In genomic region chr4:132093136-132093535, GRCm38 (mm10) we compare ENCODE assay signal across 26 mouse cellular contexts. TPM values are rescaled to one million over a fixed set of nuclear protein-coding genes. Genes with fewer than 3 reads are reported as not detected.
DNase-seq lines count a peak whose midpoint lies in the region; ATAC-seq and TF ChIP-seq lines count a peak whose summit lies in the region.
"Had no signal": no experiment of that assay in that cellular context is flagged by ENCODE, and none has a peak within 500 bp of the region (broad histone marks: within the 10 kb centered on the region; RNA-seq: fewer than 3 reads in every experiment).

No protein-coding gene starts in this region.

- H3K27me3 ChIP-seq in liver, postnatal 0 days (ENCODE audit: insufficient read depth, low read length): no peaks in the 10 kb centered on the region
- H3K27me3 ChIP-seq in liver, embryonic 11.5 days (replicated peaks; ENCODE audit: control insufficient read depth, insufficient read depth, low read length): no peaks in the 10 kb centered on the region
- H3K27me3 ChIP-seq in intestine, embryonic 15.5 days (replicated peaks): no peaks in the 10 kb centered on the region
- H3K27me3 ChIP-seq: heart, embryonic 15.5 days; hindbrain, embryonic 15.5 days; lung, embryonic 15.5 days; neural tube, embryonic 13.5 days had no signal

- H3K36me3 ChIP-seq in liver, postnatal 0 days (replicated peaks; ENCODE audit: insufficient read depth, low read length): no peaks in the 10 kb centered on the region
- H3K36me3 ChIP-seq in liver, embryonic 11.5 days (ENCODE audit: control insufficient read depth, insufficient read depth, low read length): no peaks in the 10 kb centered on the region
- no peaks in the 10 kb centered on the region for H3K36me3 ChIP-seq in intestine, embryonic 15.5 days
- H3K36me3 ChIP-seq: embryonic facial prominence, embryonic 10.5 days; heart, embryonic 15.5 days; hindbrain, embryonic 15.5 days; liver, embryonic 12.5 days; lung, embryonic 15.5 days; neural tube, embryonic 13.5 days had no signal

- no peak overlapping the region for H3K9ac ChIP-seq in liver, postnatal 0 days (replicated peaks)
- no peak overlapping the region for H3K9ac ChIP-seq in liver, embryonic 11.5 days (ENCODE audit: low read depth, low read length)
- H3K9ac ChIP-seq in intestine, embryonic 15.5 days: no peak overlapping the region
- H3K9ac ChIP-seq: heart, embryonic 15.5 days; hindbrain, embryonic 15.5 days; liver, embryonic 12.5 days; lung, embryonic 15.5 days; neural tube, embryonic 13.5 days had no signal

- no peak for TF ChIP-seq EP300 in liver, postnatal 0 days (IDR thresholded peaks at IDR 0.05; ENCODE audit: low read depth)

- H3K27ac ChIP-seq in liver, postnatal 0 days (ENCODE audit: low read depth): no peak overlapping the region
- no peak overlapping the region for H3K27ac ChIP-seq in liver, embryonic 11.5 days (ENCODE audit: low read depth, low read length)
- peak overlapping the region; percentile 30; the same call in 1 of the 2 replicates for H3K27ac ChIP-seq in intestine, embryonic 15.5 days
- H3K27ac ChIP-seq: embryonic facial prominence, embryonic 10.5 days; heart, embryonic 15.5 days; hindbrain, embryonic 15.5 days; liver, embryonic 12.5 days; lung, embryonic 15.5 days; neural tube, embryonic 13.5 days had no signal

- H3K9me3 ChIP-seq in liver, postnatal 0 days (ENCODE audit: low read length): no peaks in the 10 kb centered on the region
- H3K9me3 ChIP-seq in liver, embryonic 11.5 days (ENCODE audit: control insufficient read depth, low read length): no peaks in the 10 kb centered on the region
- H3K9me3 ChIP-seq in intestine, embryonic 15.5 days: no peaks in the 10 kb centered on the region
- H3K9me3 ChIP-seq: embryonic facial prominence, embryonic 10.5 days; heart, embryonic 15.5 days; hindbrain, embryonic 15.5 days; liver, embryonic 12.5 days; lung, embryonic 15.5 days; neural tube, embryonic 13.5 days had no signal

- peaks cover 8% of the 10 kb centered on the region; the same call in 1 of the 2 replicates for H3K4me1 ChIP-seq in liver, postnatal 0 days (ENCODE audit: insufficient read depth)
- H3K4me1 ChIP-seq in liver, embryonic 11.5 days (replicated peaks; ENCODE audit: control insufficient read depth, insufficient read depth, low read length): no peaks in the 10 kb centered on the region
- peaks cover 15% of the 10 kb centered on the region for H3K4me1 ChIP-seq in intestine, embryonic 15.5 days (replicated peaks)
- H3K4me1 ChIP-seq: embryonic facial prominence, embryonic 10.5 days; heart, embryonic 15.5 days; hindbrain, embryonic 15.5 days; neural tube, embryonic 13.5 days had no signal

- peak; percentile 29 for DNase-seq in gastrocnemius, postnatal 14 days
- no peak for DNase-seq in gastrocnemius, postnatal 25 days
- no peak for DNase-seq in liver, postnatal 0 days
- DNase-seq in liver, embryonic 11.5 days (ENCODE audit: low spot score): no peak
- DNase-seq in retina, embryonic 14.5 days (ENCODE audit: low spot score): peak; percentile 68
- no peak for DNase-seq in B cell, adult 2 months
- DNase-seq: cerebellum, adult 9-11 months; kidney, adult 11 months; kidney, postnatal 36 days; layer of hippocampus, postnatal 36 days; lung, postnatal 36 days; right cerebral cortex, adult 18-20 months; right cerebral cortex, postnatal 4 days had no signal

- H3K4me3 ChIP-seq in liver, postnatal 0 days (ENCODE audit: low read depth, low read length): no peak overlapping the region
- no peak overlapping the region for H3K4me3 ChIP-seq in liver, embryonic 11.5 days (ENCODE audit: low read depth, low read length)
- no peak overlapping the region for H3K4me3 ChIP-seq in intestine, embryonic 15.5 days (replicated peaks)
- H3K4me3 ChIP-seq: embryonic facial prominence, embryonic 10.5 days; heart, embryonic 15.5 days; hindbrain, embryonic 15.5 days; liver, embryonic 12.5 days; lung, embryonic 15.5 days; myocyte; neural tube, embryonic 13.5 days had no signal

- ATAC-seq in liver, postnatal 0 days: peak; percentile 43; the same call in 1 of the 2 replicates
- ATAC-seq in liver, embryonic 11.5 days (replicated peaks; ENCODE audit: low FRiP score): no peak
- peak; percentile 88 for ATAC-seq in intestine, embryonic 15.5 days
- ATAC-seq: forebrain, embryonic 16.5 days; liver, embryonic 12.5 days; midbrain, embryonic 16.5 days had no signal

- WGBS in liver, postnatal 0 days (ENCODE audit: insufficient replicate concordance): 72% methylated on average over 6 of the region's 6 CpGs
- WGBS in liver, embryonic 11.5 days: 69% methylated on average over 6 of the region's 6 CpGs
- WGBS in intestine, embryonic 15.5 days: 51% methylated on average over 6 of the region's 6 CpGs

- TF ChIP-seq CTCF in liver, postnatal 0 days (IDR thresholded peaks at IDR 0.05; ENCODE audit: low read depth): no peak

- no peak overlapping the region for H3K4me2 ChIP-seq in liver, postnatal 0 days (ENCODE audit: low read depth, low read length)
- H3K4me2 ChIP-seq in liver, embryonic 11.5 days: no peak overlapping the region
- H3K4me2 ChIP-seq in intestine, embryonic 15.5 days (replicated peaks): no peak overlapping the region
- H3K4me2 ChIP-seq: heart, embryonic 15.5 days; hindbrain, embryonic 15.5 days; liver, embryonic 12.5 days; lung, embryonic 15.5 days; neural tube, embryonic 13.5 days had no signal

- intact Hi-C loops in gastrocnemius, postnatal 14 days (cut with DNase I; ENCODE audit: low total_unique reads): loop anchor here (5.0 to 10.0 kb wide), 2 partner anchors 84 to 252 kb away; no protein-coding TSS in a partner anchor

RNA-seq across cellular contexts. Expression of gene Epb41, which starts 18.0 kb away (rescaled TPM):
- 10 to 100 TPM; 63.2 to 71.7 TPM for total RNA-seq in gastrocnemius, postnatal 14 days (2021)
- total RNA-seq in gastrocnemius, postnatal 25 days (2021): 10 to 100 TPM; 80.4 to 86.0 TPM
- polyA plus RNA-seq in liver, postnatal 0 days (2015; fragmentation: Nextera tagmentation; extraction: Ambion mirVana): 65.7 and 75.1 TPM in 2 replicates
- 108 and 116 TPM in 2 replicates for polyA plus RNA-seq in liver, embryonic 11.5 days (2014; fragmentation: Nextera tagmentation; extraction: Ambion mirVana)
- 50.0 and 54.2 TPM in 2 replicates for polyA plus RNA-seq in intestine, embryonic 15.5 days (2015; fragmentation: Nextera tagmentation; extraction: Ambion mirVana)

RNA-seq across cellular contexts. Expression of gene Gm10300, which starts 18.6 kb away (rescaled TPM):
- under 1 TPM in 1 of 2 experiments, not detected in 1; 0.14 TPM for total RNA-seq in gastrocnemius, postnatal 14 days (2021)
- not detected for total RNA-seq in gastrocnemius, postnatal 25 days (2021)
- 0.18 and 0.28 TPM in 2 replicates for polyA plus RNA-seq in liver, postnatal 0 days (2015; fragmentation: Nextera tagmentation; extraction: Ambion mirVana)
- 0.10 and 0.11 TPM in 2 replicates for polyA plus RNA-seq in liver, embryonic 11.5 days (2014; fragmentation: Nextera tagmentation; extraction: Ambion mirVana)
- polyA plus RNA-seq in intestine, embryonic 15.5 days (2015; fragmentation: Nextera tagmentation; extraction: Ambion mirVana): 0.08 and 0.16 TPM in 2 replicates
- total RNA-seq: layer of hippocampus, postnatal 36 days had no signal
- polyA plus RNA-seq: embryonic facial prominence, embryonic 10.5 days; forebrain, embryonic 16.5 days; hindbrain, embryonic 15.5 days; limb, embryonic 11.5 days; midbrain, embryonic 16.5 days had no signal

RNA-seq across cellular contexts. Expression of gene Oprd1, which starts 51.1 kb away (rescaled TPM):
- under 1 TPM in 1 of 2 experiments, not detected in 1; 0.04 TPM for total RNA-seq in gastrocnemius, postnatal 14 days (2021)
- not detected for total RNA-seq in gastrocnemius, postnatal 25 days (2021)
- not detected in 2 replicates for polyA plus RNA-seq in liver, postnatal 0 days (2015; fragmentation: Nextera tagmentation; extraction: Ambion mirVana)
- polyA plus RNA-seq in liver, embryonic 11.5 days (2014; fragmentation: Nextera tagmentation; extraction: Ambion mirVana): 0.45 and 0.56 TPM in 2 replicates
- 0.28 and 0.34 TPM in 2 replicates for polyA plus RNA-seq in intestine, embryonic 15.5 days (2015; fragmentation: Nextera tagmentation; extraction: Ambion mirVana)
- total RNA-seq: hematopoietic stem cell, adult 5-6 weeks; megakaryocyte-erythroid progenitor cell, adult 5-6 weeks had no signal
- polyA plus RNA-seq: myocyte had no signal

Comparison
In these comparisons a context has a peak if more than half of its experiments do, and no peak if none do; other contexts are left out.
1. DNase-seq: peak in gastrocnemius, postnatal 14 days (single experiment) and retina, embryonic 14.5 days (single experiment); none in gastrocnemius, postnatal 25 days (single experiment), liver, postnatal 0 days (single experiment), liver, embryonic 11.5 days (single experiment) and B cell, adult 2 months (0 of 2).